Mouse (Mus musculus): ENCODE measurements around the gene Nipsnap2. TPM values are rescaled to one million over a fixed set of nuclear protein-coding genes. Genes with fewer than 3 reads are reported as not detected.
A peak's percentile ranks its signal among the peaks of the same experiment; 100 is the strongest.
"Not testable (repeated sequence)": the region's sequence is repeated elsewhere in the genome, so short reads cannot be mapped to it uniquely, and the experiment has no call there.

Gene Nipsnap2
- polyA plus RNA-seq, 1 experiment = 55.0 TPM

DNA sequence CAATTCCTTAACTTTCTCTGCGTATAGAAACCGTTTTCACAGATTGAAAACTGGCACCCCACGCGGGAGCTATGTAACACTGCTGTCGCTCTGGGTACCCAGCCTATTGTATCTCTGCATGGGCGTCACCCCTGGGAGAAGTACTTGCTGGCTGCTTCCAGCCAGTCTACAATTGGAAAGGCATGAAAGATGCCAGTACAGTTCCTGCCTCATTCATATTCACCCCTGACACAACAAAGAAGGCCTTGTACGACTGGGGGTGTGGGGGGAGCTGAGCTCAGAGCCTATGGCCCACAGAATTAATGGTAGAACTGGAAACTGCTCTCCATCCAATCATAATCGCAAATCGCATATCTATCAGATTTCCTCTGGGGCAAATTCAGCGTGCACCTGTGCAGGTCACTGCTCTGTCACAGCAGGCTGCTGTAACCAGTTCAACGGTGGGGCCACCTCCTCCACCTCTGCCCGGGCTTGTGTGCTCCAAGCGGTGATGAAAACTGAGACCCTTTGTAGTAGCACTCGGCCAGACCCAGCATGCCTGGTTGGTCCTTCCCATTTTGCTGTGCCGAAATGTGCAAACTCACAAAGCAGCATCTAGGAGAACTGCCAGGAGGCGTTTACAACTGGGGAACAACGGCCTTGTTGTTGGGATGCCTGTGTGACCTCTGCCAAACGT lies 37.1 kb downstream of the Nipsnap2 start:
- no peak for DNase-seq (ENCODE audit: low read depth)

- DNase-seq (ENCODE audit: low read depth) = no peak
Observed at GRCm38 (mm10) chr5:129770443-129771355, 45.8 kb downstream of the Nipsnap2 start.

GRCm38 (mm10) chr5:129772433-129772832 lies 47.6 kb downstream of the Nipsnap2 start:
- DNase-seq (ENCODE audit: low read depth) = peak; percentile 95

DNA sequence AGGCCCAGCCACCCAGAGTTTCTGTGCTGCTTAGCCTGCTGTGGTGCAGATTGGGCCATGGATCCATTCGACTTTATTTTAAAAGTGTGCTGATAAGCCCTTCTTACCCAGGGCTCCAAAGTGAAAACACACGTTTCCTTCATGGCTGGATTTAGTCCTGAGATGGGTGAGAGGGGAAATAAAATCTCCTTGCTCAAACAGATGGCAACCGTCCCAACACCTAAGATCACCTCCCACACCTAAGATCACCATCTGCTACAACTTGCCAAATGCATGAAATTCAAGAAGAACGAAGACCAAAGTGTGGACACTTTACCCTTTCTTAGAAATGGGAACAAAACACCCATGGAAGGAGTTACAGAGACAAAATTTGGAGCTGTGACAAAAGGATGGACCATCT lies 48.5 kb downstream of the Nipsnap2 start:
- not testable (repeated sequence) for DNase-seq (ENCODE audit: low read depth)

GRCm38 (mm10) chr5:129774661-129775060 lies 49.8 kb downstream of the Nipsnap2 start:
- no peak for DNase-seq (ENCODE audit: low read depth)

DNA sequence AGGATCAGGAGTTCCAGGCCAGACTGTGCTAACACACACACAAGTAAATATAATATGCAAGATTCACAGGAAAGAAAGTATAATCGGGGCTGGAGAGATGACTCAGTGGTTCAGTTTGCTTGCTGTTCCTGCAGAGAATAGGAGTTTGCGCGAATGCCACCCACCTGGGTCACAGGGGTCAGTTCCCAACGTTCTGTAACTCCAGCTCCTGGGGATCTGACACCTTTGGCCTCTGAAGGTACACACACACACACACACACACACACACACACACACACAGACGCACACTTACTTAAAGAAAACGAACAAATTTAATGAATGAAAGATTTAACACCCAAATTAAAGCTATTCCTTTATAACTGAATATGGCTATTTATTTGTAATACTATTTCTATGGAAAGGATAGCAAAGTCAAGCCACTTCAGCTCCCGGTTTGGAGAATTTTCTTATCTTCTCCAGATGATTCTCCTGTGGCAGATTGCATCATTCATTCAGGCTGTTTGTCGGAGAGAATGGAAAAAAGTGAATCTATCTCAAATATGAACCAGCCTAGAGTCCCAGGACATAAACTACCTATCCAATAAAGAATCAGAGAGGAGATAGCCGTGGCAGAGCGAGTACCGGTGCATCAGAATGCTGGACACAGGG lies 53.6 kb downstream of the Nipsnap2 start:
- DNase-seq (ENCODE audit: low read depth) = no peak

- DNase-seq (ENCODE audit: low read depth) = no peak
Observed at GRCm38 (mm10) chr5:129778996-129779716, 54.3 kb downstream of the Nipsnap2 start.

DNA sequence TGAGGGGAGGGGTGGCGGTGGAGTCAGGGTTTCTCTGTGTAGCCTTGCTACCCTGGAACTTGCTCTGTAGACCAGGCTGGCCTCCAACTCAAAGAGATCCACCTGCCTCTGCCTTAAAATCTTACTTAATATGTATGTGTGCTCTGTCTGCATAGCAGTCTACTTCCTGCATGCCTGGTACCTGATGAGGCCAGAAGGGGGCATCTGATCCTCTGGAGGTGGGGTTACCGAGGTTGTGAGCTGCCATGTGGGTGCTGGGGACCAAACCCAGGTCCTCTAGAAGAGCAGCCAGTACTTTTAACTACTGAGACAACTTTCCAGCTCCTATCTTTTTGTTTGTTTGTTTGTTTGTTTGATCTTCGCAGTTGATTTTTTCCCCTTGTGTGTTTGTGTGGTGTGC lies 55.3 kb downstream of the Nipsnap2 start:
- no peak for DNase-seq (ENCODE audit: low read depth)

GRCm38 (mm10) chr5:129782211-129782610 lies 57.3 kb downstream of the Nipsnap2 start:
- no peak for DNase-seq (ENCODE audit: low read depth)

DNA sequence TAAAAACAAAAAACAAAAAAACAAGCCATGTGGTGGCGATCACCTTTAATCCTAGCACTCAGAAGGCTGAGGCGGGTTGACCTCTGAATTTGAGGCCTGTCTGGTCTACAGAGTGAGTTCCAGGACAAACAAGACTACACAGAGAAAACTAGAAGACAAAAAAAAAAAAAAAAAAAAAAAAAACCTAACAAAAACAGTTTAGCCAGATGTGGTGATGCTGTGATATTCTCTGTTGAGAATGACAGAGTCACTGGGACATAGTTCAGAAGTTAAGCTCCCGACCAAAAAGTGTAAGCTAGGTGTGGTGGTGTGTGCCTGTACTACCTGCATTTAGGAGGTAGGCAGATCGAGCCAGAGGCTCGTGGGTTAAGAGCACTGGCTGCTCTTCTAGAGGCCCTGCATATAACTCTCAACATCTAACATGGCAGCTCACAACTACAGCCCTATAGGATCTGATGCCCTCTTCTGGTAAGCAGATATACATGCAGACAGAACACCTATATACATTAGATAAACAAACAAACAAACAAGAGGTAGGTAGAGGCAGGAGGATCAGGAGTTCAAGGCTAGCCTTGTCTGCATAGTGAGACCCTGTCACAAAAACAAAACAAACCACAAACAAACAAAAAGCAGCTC lies 60.5 kb downstream of the Nipsnap2 start:
- DNase-seq (ENCODE audit: low read depth) = no peak

DNA sequence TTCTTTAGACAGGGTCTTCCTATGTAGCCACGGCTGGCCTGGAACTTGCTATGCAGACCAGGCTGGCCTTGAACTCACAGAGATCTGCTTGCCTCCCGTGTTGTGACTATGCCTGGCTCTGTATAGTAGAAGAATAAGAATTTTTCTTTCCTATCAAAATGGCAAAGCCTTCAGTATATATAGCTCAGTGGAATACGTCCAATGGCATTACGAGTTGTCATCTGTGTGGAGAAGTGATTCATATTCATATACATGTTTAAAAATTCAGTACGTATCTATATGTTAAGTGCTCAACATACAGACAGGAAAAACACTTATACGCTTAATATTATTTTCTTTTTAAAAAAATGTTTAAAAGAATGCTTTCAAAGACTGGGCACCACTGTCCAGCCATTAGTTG lies 61.3 kb downstream of the Nipsnap2 start:
- no peak for DNase-seq (ENCODE audit: low read depth)

DNA sequence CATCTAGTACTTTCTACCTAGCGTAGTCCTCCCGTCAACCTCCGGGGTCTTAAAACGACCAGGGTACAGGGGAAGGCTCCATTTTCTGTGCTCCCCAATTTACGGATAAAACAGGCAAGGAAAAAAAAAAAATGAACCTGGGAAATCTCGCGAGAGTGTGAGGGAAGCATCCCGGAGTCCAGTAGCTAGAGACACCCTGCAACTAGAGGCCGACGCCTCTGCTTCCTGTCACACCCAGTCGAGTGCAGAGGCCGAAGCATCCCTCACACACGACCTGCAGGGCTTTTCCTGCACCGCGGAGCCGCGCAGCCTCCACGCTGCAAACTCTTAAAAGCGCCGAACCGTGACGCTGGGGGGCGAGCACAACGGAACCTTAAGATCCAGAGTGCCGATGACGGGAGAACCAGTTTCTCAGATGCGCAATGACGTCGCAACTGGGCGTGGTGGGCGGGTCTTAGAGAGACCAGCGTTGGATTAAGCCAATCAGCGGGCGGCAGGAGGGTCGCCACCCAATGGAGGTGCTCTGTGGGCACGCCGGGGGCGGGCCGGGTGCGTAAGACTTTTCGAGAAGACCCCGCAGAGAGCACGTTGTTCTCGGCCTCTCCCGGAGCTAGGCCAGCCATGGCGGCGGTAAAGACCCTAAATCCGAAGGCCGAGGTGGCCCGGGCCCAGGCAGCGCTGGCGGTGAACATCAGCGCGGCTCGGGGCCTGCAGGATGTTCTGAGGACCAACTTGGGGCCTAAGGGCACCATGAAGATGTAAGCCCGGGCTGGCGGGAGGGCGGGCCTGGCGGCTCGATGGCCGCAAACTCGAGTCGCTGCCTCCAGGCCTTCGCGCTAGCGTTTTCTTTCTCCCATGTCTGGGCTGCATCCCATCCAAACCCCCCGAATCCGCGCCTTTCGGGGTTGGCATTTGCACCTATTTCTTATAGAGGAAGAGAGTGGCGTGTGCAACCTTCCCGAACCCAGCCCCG lies 62.2 kb downstream of the Nipsnap2 start, which contains the start of gene Psph:
Psph (minus strand) TSS at position 632 of the 973 bp plus-strand sequence.
- no peak for DNase-seq (ENCODE audit: low read depth)

DNA sequence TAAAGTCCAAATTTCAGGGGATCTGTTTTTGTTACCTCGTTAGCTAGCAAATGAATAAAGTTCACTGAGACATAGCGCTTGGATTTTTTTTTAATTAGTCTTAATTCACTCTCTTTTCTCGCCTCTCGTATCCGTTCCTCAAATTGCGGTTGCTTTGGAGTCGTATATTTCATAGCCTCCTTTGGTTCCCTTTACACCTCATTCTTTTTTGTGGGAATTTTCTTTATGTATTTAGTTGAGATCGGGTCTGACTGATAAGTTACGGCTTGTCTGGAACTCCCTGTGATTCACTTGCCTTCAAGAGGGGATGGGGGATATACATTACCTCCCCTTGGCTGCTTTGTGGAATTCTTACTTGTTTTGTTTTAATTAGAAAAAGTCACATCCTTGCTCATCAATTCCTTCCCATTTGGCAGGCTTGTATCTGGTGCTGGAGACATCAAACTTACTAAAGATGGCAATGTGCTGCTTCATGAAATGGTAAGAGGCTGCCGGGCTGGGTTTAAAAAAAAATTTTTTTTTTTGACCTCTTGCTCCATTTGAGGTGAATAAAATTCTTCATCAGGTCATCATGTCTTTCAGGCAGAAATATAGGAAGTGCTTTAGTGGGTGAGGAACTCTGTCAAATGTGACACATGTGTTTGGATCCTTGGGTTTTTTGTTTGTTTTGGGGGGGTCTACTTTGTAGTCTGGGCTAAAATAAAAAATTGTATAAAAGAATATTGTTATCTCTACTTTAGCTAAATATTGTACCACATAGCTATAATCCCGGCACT lies 63.1 kb downstream of the Nipsnap2 start:
- no peak for DNase-seq (ENCODE audit: low read depth)

DNA sequence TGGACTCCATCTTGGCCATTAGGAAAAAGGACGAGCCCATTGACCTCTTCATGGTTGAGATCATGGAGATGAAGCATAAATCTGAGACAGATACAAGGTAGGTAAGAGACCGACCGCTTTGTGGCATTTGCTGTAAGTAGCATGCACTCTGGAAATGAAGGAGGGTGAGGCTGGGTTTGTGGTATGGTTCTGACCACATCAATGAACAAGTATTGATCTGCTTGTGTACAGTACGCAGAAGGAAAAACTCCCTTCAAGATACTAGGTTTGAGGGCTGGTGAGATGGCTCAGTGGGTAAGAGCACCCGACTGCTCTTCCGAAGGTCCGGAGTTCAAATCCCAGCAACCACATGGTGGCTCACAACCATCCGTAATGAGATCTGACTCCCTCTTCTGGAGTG lies 65.7 kb downstream of the Nipsnap2 start:
- not testable (repeated sequence) for DNase-seq (ENCODE audit: low read depth)

Other genes starting within 250 kb of the Nipsnap2 start
- gene Sfswap, start 223.8 kb upstream of the Nipsnap2 start, polyA plus RNA-seq (2012; rRNA removed) = 52.8 and 57.0 TPM in 2 replicates
- gene Mmp17, start 140.9 kb upstream of the Nipsnap2 start, polyA plus RNA-seq (2012; rRNA removed) = 3.3 and 4.7 TPM in 2 replicates
- gene Zfp11, start 55.0 kb upstream of the Nipsnap2 start, polyA plus RNA-seq (2012; rRNA removed) = 1.6 and 2.3 TPM in 2 replicates
- gene Sept14, start 16.6 kb upstream of the Nipsnap2 start, polyA plus RNA-seq (2012; rRNA removed) = 0.12 TPM in 1 of 2 replicates, not detected in the other
- 59.5 and 72.4 TPM in 2 replicates for gene Mrps17, start 9.6 kb upstream of the Nipsnap2 start, polyA plus RNA-seq (2012; rRNA removed)
- gene Psph, start 62.4 kb downstream of the Nipsnap2 start, polyA plus RNA-seq (2012; rRNA removed) = 56.6 and 95.0 TPM in 2 replicates
- 18.8 and 24.8 TPM in 2 replicates for gene Sumf2, start 121.9 kb downstream of the Nipsnap2 start, polyA plus RNA-seq (2012; rRNA removed)
- gene Chchd2, start 162.4 kb downstream of the Nipsnap2 start, polyA plus RNA-seq (2012; rRNA removed) = 855 and 995 TPM in 2 replicates
- gene Zbed5, start 170.7 kb downstream of the Nipsnap2 start, polyA plus RNA-seq (2012; rRNA removed) = 3.5 and 3.9 TPM in 2 replicates
- 5.6 and 7.0 TPM in 2 replicates for gene Phkg1, start 173.5 kb downstream of the Nipsnap2 start, polyA plus RNA-seq (2012; rRNA removed)
- 36.7 and 41.6 TPM in 2 replicates for gene Nupr1l, start 183.5 kb downstream of the Nipsnap2 start, polyA plus RNA-seq (2012; rRNA removed)
- gene Vkorc1l1, start 216.9 kb downstream of the Nipsnap2 start, polyA plus RNA-seq (2012; rRNA removed) = 55.8 and 64.3 TPM in 2 replicates